Mouse (Mus musculus) embryonic facial prominence, embryonic 12.5 days (tissue): ENCODE data around the gene Caln1. TPM values are rescaled to one million over a fixed set of nuclear protein-coding genes. Genes with fewer than 3 reads are reported as not detected.

Experiments used
- ATAC-seq: fragments of 200-750 bp; cut with Nextera tagmentation; 2 replicates; pipeline ENCODE4 v1.8.0; 2017; ENCODE audit not compliant: insufficient number of reproducible peaks, insufficient read depth, low FRiP score, low TSS enrichment
- H3K27ac ChIP-seq: fragments of 300-500 bp; sonication (generic); 2 replicates; pipeline ENCODE4 v1.5.1; 2016; ENCODE audit warnings: mild to moderate bottlenecking
- H3K27me3 ChIP-seq: fragments of 300-500 bp; sonication (generic); 2 replicates; pipeline ENCODE4 v1.6.1; 2016; ENCODE audit warnings: mild to moderate bottlenecking, moderate library complexity
- H3K36me3 ChIP-seq: fragments of 300-500 bp; sonication (generic); 2 replicates; pipeline ENCODE4 v1.6.1; 2016; ENCODE audit warnings: mild to moderate bottlenecking
- H3K4me1 ChIP-seq: fragments of 300-500 bp; sonication (generic); 2 replicates; pipeline ENCODE4 v1.6.1; 2016
- H3K4me2 ChIP-seq: fragments of 300-500 bp; sonication (generic); replicated peaks from 2 replicates; pipeline ENCODE4 v1.6.1; 2016; ENCODE audit warnings: mild to moderate bottlenecking, moderate library complexity
- H3K4me3 ChIP-seq: fragments of 300-500 bp; sonication (generic); 2 replicates; pipeline ENCODE4 v1.5.1; 2016; ENCODE audit warnings: mild to moderate bottlenecking
- H3K9ac ChIP-seq: fragments of 300-500 bp; sonication (generic); 2 replicates; pipeline ENCODE4 v1.6.1; 2016; ENCODE audit warnings: mild to moderate bottlenecking, moderate library complexity
- H3K9me3 ChIP-seq: fragments of 300-500 bp; sonication (generic); 2 replicates; pipeline ENCODE4 v1.6.1; 2016; ENCODE audit warnings: mild to moderate bottlenecking, moderate library complexity
- WGBS: fragments of 180-500 bp; shearing (Covaris S2); methylation state at CpG from one replicate; pipeline ENCODE4 v1.1.7; 2016; 5-methylcytosine and 5-hydroxymethylcytosine counted together
- polyA plus RNA-seq: library from polyadenylated mRNA; unstranded; fragments of >200 nt; fragmentation: Nextera tagmentation; extraction: Ambion mirVana; gene quantifications from 2 replicates; pipeline ENCODE4 v1.2.1, GENCODE M21; 2016

Caln1 gene
- polyA plus RNA-seq, 1 experiment from 2014 or later, result 3.1 TPM

DNA sequence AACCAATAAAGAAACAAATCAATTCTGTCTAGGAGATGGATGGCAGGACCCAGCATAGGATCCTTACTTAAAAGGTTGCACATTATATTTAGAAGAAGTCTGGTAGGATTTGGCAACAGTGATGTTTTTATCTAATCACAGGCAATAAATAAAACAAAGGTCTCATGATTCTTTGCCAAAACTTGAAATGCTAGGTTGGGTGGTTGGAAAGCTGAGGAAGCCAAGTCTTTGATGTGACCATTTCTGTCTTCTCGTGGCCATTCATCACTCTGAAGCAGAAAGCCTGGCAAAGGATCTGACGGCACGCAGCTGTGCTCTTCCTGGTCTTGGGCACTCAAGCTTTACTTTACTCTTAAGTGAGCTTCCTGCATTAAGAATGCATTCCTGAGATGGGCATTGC, 193.9 kb downstream of the Caln1 start:
- Histone ChIP-seq H3K9me3 (no peaks in the 10 kb centered on the region), H3K27ac (no peak overlapping the region), H3K27me3 (no peaks in the 10 kb centered on the region), H3K4me1 (no peaks in the 10 kb centered on the region), H3K9ac (no peak overlapping the region), H3K36me3 (no peaks in the 10 kb centered on the region), H3K4me2 (no peak overlapping the region), H3K4me3 (no peak overlapping the region)
- no peak for ATAC-seq
- 87% methylated on average over 3 of the region's 3 CpGs for WGBS

DNA sequence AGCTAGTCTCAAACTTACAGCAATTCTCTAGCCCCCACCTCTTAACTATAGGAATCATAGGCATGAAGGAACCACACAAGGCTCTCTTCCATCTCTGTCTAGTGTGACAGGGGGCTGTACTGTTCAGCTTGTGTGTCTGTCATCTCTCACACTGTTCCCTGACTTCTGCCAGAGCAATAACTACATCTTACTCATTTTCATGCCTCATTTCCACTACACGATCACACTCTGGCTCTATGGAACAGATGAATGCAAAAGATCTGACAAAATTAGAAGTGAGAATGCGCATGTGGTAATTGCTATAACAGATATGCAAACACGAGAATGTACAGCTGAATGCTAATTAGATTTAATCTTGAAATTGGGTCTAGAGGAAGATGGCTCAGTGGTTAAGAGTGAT, 196.7 kb downstream of the Caln1 start:
- H3K27me3 ChIP-seq, result no peaks in the 10 kb centered on the region
- H3K4me1 ChIP-seq, result no peaks in the 10 kb centered on the region
- H3K36me3 ChIP-seq, result no peaks in the 10 kb centered on the region
- H3K9ac ChIP-seq, result no peak overlapping the region
- no peak for ATAC-seq
- H3K4me3 ChIP-seq, result no peak overlapping the region
- H3K9me3 ChIP-seq, result no peaks in the 10 kb centered on the region
- WGBS, result 87% methylated on average over 3 of the region's 3 CpGs
- no peak overlapping the region for H3K27ac ChIP-seq
- no peak overlapping the region for H3K4me2 ChIP-seq

DNA sequence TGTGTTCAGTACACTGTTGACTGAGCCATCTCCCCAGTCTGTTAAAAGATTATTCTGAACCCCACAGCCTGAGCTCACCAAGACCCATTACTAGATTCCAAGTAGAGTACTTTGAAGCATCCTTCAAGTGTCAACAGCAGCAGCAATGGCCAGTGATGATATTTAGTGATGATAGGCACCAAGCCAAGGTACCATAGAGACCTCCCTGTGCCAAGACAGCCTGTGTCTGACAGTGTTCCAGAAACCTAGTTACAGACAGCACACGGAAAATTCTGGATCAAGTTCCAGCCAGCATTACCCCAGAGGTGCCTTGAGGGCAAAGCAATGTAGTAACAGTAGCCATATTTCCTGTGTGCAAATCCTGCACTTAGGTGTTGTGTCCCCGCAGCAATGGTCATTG, 208.3 kb downstream of the Caln1 start:
- H3K4me1 ChIP-seq, result no peaks in the 10 kb centered on the region
- 81% methylated on average over 2 of the region's 2 CpGs for WGBS
- no peaks in the 10 kb centered on the region for H3K27me3 ChIP-seq
- no peak overlapping the region for H3K27ac ChIP-seq
- H3K9ac ChIP-seq, result no peak overlapping the region
- H3K9me3 ChIP-seq, result no peaks in the 10 kb centered on the region
- no peak overlapping the region for H3K4me3 ChIP-seq
- no peaks in the 10 kb centered on the region for H3K36me3 ChIP-seq
- no peak overlapping the region for H3K4me2 ChIP-seq
- ATAC-seq, result no peak

DNA sequence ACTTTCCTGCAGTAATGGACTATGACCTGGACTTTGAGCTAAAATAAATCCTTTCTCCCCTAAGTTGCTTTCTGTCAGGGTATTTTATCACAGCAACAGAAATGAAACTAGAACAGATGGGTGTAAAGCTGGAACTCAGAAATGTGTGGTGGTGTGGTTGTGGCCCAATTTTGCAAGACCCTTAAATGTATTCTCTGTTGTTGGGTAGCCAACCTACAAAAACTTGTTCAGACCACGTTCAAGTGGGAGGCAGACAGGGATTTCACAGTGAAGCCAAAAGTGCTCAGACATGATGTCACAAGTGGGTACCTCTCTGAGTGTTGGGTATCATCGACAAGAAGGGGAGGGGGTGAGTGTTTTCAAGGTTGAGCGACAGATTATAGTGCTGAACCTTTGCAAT, 214.8 kb downstream of the Caln1 start:
- H3K4me1 ChIP-seq, result no peaks in the 10 kb centered on the region
- H3K4me2 ChIP-seq, result no peak overlapping the region
- H3K27ac ChIP-seq, result no peak overlapping the region
- no peaks in the 10 kb centered on the region for H3K27me3 ChIP-seq
- WGBS, result 85% methylated on average over 3 of the region's 3 CpGs
- no peaks in the 10 kb centered on the region for H3K36me3 ChIP-seq
- H3K9ac ChIP-seq, result no peak overlapping the region
- H3K4me3 ChIP-seq, result no peak overlapping the region
- ATAC-seq, result no peak
- H3K9me3 ChIP-seq, result peaks cover 7% of the 10 kb centered on the region; the same call in 1 of the 2 replicates

DNA sequence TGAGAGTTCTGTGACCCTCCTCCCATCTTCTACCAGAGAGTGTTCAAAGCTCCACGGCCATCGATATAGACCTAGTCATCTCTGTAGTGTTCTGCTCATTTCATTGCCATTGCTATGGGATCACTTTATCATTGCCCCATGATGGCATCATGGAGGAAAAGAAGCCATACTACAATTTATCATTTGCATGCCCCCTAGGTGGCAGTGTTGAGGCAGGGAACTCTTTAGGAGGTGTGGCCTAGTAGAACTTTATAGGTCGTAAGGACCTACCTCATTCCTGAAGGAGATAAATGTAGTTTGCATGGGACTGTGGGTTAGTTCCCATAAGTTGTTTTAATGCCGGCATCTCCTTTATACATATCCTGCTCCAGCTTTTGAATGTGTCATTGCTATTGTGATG, 217.0 kb downstream of the Caln1 start:
- Histone ChIP-seq H3K27me3 (no peaks in the 10 kb centered on the region), H3K9me3 (peaks cover 14% of the 10 kb centered on the region; the same call in 1 of the 2 replicates), H3K27ac (no peak overlapping the region), H3K4me1 (no peaks in the 10 kb centered on the region), H3K4me3 (no peak overlapping the region), H3K9ac (no peak overlapping the region), H3K4me2 (no peak overlapping the region), H3K36me3 (no peaks in the 10 kb centered on the region)
- ATAC-seq, result no peak
- WGBS, result 87% methylated on average over 4 of the region's 4 CpGs

DNA sequence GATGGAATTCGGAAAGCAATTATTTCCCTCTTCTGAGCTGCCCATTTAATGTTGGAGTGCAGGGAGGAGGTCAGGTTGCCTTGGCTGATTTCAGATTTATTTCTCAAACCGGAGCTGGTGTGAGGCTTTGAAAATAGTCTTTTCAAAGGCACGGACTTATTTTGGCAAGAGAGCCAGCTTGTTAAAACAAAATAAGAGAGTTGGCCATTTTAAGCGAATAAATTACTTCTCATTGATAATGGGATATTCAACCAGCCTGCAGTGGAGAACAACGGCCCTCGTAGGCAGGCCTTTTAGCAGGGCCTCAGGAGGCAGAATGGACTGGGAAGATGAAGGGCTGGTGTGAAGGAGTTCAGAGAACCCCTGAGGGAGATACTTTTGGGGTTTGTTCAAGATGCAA, 227.3 kb downstream of the Caln1 start:
- no peaks in the 10 kb centered on the region for H3K27me3 ChIP-seq

DNA sequence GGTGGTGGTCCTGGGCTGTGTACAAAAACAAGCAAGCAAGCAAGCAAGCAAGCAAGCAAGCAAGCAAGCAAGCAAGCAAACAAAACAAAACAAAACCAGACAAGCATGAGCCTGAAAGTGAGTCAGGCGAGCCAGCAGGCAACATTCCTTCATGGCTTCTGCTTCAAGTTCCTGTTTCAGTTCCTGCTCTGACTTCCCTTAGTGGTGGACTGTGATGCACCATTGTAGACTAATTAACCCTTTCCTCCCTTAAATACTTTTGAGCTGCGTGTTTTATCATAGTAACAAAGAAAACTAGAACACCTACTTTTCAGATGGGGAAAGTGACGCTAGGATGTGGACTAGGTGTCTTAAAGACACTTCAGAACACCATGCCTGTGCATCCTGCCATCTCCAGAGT, 244.4 kb downstream of the Caln1 start:
- H3K4me3 ChIP-seq, result no peak overlapping the region
- H3K9me3 ChIP-seq, result no peaks in the 10 kb centered on the region
- WGBS, result 83% methylated on average over 3 of the region's 3 CpGs
- H3K27me3 ChIP-seq, result no peaks in the 10 kb centered on the region
- H3K27ac ChIP-seq, result peak overlapping the region; percentile 46; the same call in 1 of the 2 replicates
- no peak overlapping the region for H3K9ac ChIP-seq
- peaks cover 4% of the 10 kb centered on the region; the same call in 1 of the 2 replicates for H3K4me1 ChIP-seq
- no peak overlapping the region for H3K4me2 ChIP-seq
- ATAC-seq, result no peak
- no peaks in the 10 kb centered on the region for H3K36me3 ChIP-seq

More for the DNA sequence above, 227.3 kb downstream of the Caln1 start:
- Histone ChIP-seq H3K9me3 (no peaks in the 10 kb centered on the region), H3K4me3 (no peak overlapping the region), H3K4me2 (no peak overlapping the region), H3K27ac (no peak overlapping the region), H3K9ac (no peak overlapping the region), H3K36me3 (no peaks in the 10 kb centered on the region), H3K4me1 (no peaks in the 10 kb centered on the region)
- no peak for ATAC-seq
- WGBS, result 55% methylated on average over 6 of the region's 6 CpGs

DNA sequence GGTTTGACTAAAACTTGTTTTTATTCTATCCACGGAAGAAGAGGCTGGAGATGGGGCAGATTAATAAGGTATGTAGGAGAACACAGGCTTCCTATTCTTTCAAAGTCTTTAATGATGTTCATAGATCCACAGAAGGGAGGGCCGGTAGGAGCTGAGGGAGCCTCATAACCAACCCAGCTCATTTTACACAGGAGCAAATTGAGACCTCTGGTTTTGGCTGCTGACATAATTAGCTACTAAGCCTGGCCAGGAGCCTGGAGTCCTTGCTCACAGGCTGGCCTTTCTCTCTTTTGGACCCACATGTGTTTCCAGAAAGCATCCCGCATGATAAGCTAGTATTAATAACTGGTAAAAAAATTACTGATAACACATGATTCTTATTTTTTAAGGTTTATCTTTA, 245.0 kb downstream of the Caln1 start:
- Histone ChIP-seq H3K4me3 (no peak overlapping the region), H3K27me3 (no peaks in the 10 kb centered on the region), H3K36me3 (no peaks in the 10 kb centered on the region), H3K27ac (0 out of 2 replicates have a peak overlapping the region, but pooled peaks have one; percentile 46), H3K9me3 (no peaks in the 10 kb centered on the region), H3K9ac (no peak overlapping the region), H3K4me2 (no peak overlapping the region), H3K4me1 (peaks cover 4% of the 10 kb centered on the region; the same call in 1 of the 2 replicates)
- WGBS, result 40% methylated on average over 3 of the region's 3 CpGs
- ATAC-seq, result no peak

DNA sequence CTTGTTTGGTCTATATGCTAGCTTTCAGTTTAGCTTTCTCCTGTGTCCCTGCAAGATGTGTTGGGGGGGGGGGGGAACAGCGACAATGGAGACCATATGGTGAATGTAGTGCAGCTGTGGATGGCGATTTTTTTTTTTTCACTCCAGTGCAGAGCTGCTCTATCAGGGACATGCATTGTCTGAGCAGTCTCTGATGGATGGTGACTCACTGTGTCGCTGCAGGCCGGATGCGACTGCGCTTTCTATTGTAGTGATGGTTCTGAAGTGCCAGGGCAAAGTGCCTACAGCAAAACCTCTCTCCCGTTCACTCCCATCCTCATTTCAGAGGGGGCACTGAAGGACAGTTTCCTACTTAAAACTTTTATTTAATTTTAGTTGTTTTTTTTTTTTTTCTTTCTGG, 250.8 kb downstream of the Caln1 start:
- ATAC-seq, result no peak
- H3K4me2 ChIP-seq, result no peak overlapping the region
- no peaks in the 10 kb centered on the region for H3K36me3 ChIP-seq
- H3K4me1 ChIP-seq, result peaks cover 9% of the 10 kb centered on the region
- H3K9ac ChIP-seq, result no peak overlapping the region
- 49% methylated on average over 7 of the region's 7 CpGs for WGBS
- no peaks in the 10 kb centered on the region for H3K27me3 ChIP-seq
- H3K9me3 ChIP-seq, result no peaks in the 10 kb centered on the region
- no peak overlapping the region for H3K4me3 ChIP-seq
- no peak overlapping the region for H3K27ac ChIP-seq

DNA sequence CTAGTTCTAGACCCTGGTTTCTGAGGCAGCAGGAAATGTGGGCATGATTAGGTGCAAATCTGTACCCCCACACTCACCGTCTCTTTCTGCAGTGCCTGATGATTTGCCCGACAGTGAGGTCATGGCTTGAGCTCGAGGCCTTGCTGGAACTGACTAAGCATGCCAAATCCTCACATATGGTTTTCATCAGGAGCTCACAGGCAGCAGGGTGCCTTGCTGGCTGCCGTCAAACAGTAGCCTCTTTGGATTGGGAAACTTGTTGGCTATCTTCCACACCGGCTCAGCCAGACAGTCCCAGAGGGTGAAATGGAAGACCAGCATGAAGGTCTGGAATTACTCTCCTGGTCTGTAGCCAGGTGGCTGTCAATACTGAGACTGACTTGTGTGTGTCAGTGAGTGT, 254.0 kb downstream of the Caln1 start:
- Histone ChIP-seq H3K27ac (peak overlapping the region; percentile 68), H3K9me3 (no peaks in the 10 kb centered on the region), H3K4me3 (no peak overlapping the region), H3K4me2 (no peak overlapping the region), H3K4me1 (peaks cover 5% of the 10 kb centered on the region), H3K27me3 (no peaks in the 10 kb centered on the region), H3K9ac (no peak overlapping the region), H3K36me3 (no peaks in the 10 kb centered on the region)
- ATAC-seq, result peak; percentile 92
- 16% methylated on average over 5 of the region's 5 CpGs for WGBS

DNA sequence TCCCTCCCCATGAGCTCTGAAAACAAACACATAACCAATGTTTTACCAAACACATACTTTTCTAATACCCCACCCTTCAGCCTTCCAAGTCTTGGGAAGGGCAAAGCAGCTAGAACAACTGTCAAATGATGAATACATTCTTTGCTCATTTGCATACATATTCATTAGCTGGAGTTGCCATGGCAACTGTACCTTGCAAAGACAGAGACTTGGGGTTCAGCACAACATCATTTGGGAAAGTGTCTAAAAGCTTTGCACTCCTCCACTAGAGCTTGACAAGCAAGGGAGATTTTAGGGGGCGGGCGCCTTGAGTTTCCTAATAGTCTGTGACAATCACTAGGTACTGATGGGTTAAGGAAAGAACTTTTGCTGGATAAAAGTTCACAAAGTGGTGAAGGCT, 258.5 kb downstream of the Caln1 start:
- no peak overlapping the region for H3K4me3 ChIP-seq
- H3K27ac ChIP-seq, result no peak overlapping the region
- H3K27me3 ChIP-seq, result no peaks in the 10 kb centered on the region
- no peak overlapping the region for H3K4me2 ChIP-seq
- no peak for ATAC-seq
- peaks cover 4% of the 10 kb centered on the region; the same call in 1 of the 2 replicates for H3K4me1 ChIP-seq
- WGBS, result 95% methylated on average over 2 of the region's 2 CpGs
- no peaks in the 10 kb centered on the region for H3K9me3 ChIP-seq
- no peaks in the 10 kb centered on the region for H3K36me3 ChIP-seq
- no peak overlapping the region for H3K9ac ChIP-seq

DNA sequence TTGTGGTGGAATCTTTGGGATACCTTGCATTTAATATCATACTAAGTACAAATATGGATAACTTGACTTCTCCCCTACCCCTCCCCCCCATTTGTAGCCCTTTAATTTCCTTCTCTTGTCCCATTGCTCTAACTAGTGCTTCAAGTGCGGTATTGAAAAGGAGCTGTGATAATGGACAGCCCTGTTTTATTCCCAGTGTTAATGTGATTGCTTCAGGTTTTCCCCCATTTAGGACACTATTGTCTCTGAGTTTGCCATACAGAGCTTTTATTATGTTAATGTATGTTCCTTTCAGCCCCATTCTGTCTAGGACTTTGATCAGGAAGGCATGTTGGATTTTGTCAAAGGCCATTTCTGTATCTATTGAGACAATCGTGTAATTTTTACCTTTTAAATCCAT, 266.1 kb downstream of the Caln1 start:
- H3K9me3 ChIP-seq, result no peaks in the 10 kb centered on the region
- 81% methylated on average over 2 of the region's 2 CpGs for WGBS
- H3K36me3 ChIP-seq, result no peaks in the 10 kb centered on the region
- no peaks in the 10 kb centered on the region for H3K4me1 ChIP-seq
- H3K4me3 ChIP-seq, result no peak overlapping the region
- H3K27ac ChIP-seq, result no peak overlapping the region
- H3K27me3 ChIP-seq, result no peaks in the 10 kb centered on the region
- H3K4me2 ChIP-seq, result no peak overlapping the region
- ATAC-seq, result no peak
- no peak overlapping the region for H3K9ac ChIP-seq

DNA sequence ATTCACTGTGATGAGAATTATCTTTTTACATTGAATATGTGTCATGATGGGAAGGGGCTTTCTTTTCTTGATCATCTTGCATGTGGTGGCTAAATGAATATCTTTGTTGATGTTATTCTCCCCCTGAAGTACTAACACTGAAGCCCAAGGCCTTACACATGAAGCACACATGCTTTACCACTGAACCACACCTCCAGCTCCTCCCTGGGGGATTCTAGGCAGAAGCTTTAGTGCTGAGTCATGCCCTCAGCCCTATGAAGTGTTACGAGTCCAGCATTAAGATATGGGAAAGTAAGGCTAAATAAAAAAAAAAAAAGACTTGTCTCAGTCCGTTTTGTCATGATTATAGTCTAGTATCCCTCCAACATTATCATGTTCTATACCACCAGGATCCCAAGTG, 272.6 kb downstream of the Caln1 start:
- Histone ChIP-seq H3K4me2 (no peak overlapping the region), H3K4me1 (no peaks in the 10 kb centered on the region), H3K9me3 (peaks cover 2% of the 10 kb centered on the region; the same call in 1 of the 2 replicates), H3K36me3 (no peaks in the 10 kb centered on the region), H3K4me3 (no peak overlapping the region), H3K27ac (no peak overlapping the region), H3K9ac (no peak overlapping the region), H3K27me3 (no peaks in the 10 kb centered on the region)
- 75% methylated on average over 2 of the region's 2 CpGs for WGBS
- ATAC-seq, result no peak
